Mouse (Mus musculus) limb, embryonic 15.5 days (tissue): ENCODE results near the gene Prdm11. TPM values are rescaled to one million over a fixed set of nuclear protein-coding genes. Genes with fewer than 3 reads are reported as not detected.

Experiments
- polyA plus RNA-seq: library from polyadenylated mRNA; unstranded; fragments of >200 nt; fragmentation: Nextera tagmentation; extraction: Ambion mirVana; gene quantifications from 2 replicates; pipeline ENCODE4 v1.2.1, GENCODE M21; 2015

The Prdm11 gene
- polyA plus RNA-seq, 1 experiment from 2014 or later: 10.2 TPM

Other genes starting within 250 kb of the Prdm11 start
- 6.2 and 7.0 TPM in 2 replicates for gene Syt13, start 131.1 kb downstream of the Prdm11 start, polyA plus RNA-seq
- 26.5 and 31.0 TPM in 2 replicates for gene Trp53i11, start 141.4 kb upstream of the Prdm11 start, polyA plus RNA-seq